Mouse (Mus musculus) C2C12 (cell line): ENCODE data around the gene Arl4a.
A peak's percentile ranks its signal among the peaks of the same experiment; 100 is the strongest.

Experiments
- CEBPB ChIP-seq: IDR thresholded peaks from one replicate; pipeline ENCODE4 v1.6.1; 2011; ENCODE audit warnings: low read depth, mild to moderate bottlenecking, control low read depth, moderate library complexity
- CTCF ChIP-seq: IDR thresholded peaks from one replicate; pipeline ENCODE4 v1.5.1; 2011; ENCODE audit not compliant: control insufficient read depth, insufficient read depth, insufficient read length
- MAX ChIP-seq: IDR thresholded peaks from one replicate; pipeline ENCODE4 v1.6.1; 2011; ENCODE audit warnings: mild to moderate bottlenecking, control low read depth
- MYOD1 ChIP-seq: IDR thresholded peaks from one replicate; pipeline ENCODE4 v1.6.1; 2011; ENCODE audit warnings: low read depth; ENCODE audit not compliant: control insufficient read depth, insufficient read length
- USF1 ChIP-seq: IDR thresholded peaks from one replicate; pipeline ENCODE4 v1.6.1; 2011; ENCODE audit warnings: low read depth, mild to moderate bottlenecking, control low read depth, moderate library complexity

DNA sequence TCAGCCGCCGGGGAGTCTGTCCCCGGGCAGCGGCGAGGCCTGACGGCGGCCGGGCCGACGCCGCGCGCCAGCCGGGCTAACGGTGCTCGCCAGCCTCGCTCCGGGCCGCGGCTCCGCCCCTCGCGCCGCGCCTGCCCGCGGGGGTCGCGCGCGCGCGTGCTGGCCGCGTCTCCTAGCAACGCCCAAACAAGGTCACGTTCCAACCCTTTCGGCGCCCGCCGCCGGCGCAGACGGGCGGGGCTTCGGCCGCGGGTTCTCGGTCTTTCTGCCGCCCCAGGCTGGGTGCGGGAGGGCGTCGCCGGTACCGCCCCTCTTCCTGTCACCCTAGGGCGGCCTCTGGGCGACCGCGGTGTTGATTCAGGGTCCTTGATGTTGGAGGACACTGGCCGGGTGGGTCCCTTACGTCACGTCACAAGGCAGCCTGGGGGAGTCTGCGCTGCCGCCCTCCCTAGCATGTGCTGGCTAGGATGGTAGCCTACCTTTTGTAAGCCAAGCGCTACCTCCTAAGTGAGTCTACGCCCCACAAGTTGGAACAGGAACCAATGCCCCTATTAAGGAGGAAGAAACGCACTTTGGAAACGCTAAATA, at the start of gene Arl4a:
- no peak for TF ChIP-seq CTCF
- no peak for TF ChIP-seq MYOD1
- peak; percentile 11 for TF ChIP-seq MAX
- no peak for TF ChIP-seq CEBPB
- peak; percentile 1 for TF ChIP-seq USF1
